Mouse (Mus musculus): ENCODE results near the gene Arpc4. TPM values are rescaled to one million over a fixed set of nuclear protein-coding genes. Genes with fewer than 3 reads are reported as not detected.

Arpc4 gene
- polyA plus RNA-seq, 1 experiment: 14.9 TPM

GRCm38 (mm10) chr6:113438721-113439430 lies 61.0 kb downstream of the Arpc4 start:
- no peak overlapping the region for H3K4me3 ChIP-seq (replicated peaks)
- no peak; the same call in 2 of the 3 replicates for TF ChIP-seq TAL1 (IDR thresholded peaks at IDR 0.05; ENCODE audit: low read length)
- TF ChIP-seq GATA1 (IDR thresholded peaks at IDR 0.05; ENCODE audit: low read length): no peak
- no peaks in the 10 kb centered on the region for H3K27me3 ChIP-seq (ENCODE audit: control insufficient read depth)
- H3K9me3 ChIP-seq (ENCODE audit: control insufficient read depth, low read length): no peaks in the 10 kb centered on the region
- H3K36me3 ChIP-seq (ENCODE audit: control insufficient read depth): no peaks in the 10 kb centered on the region
- peaks cover 19% of the 10 kb centered on the region for H3K4me1 ChIP-seq (ENCODE audit: control insufficient read depth)

Other genes starting within 250 kb of the Arpc4 start
- 0.01 TPM in 1 of 2 replicates, not detected in the other for gene Lhfpl4, start 182.7 kb upstream of the Arpc4 start, polyA plus RNA-seq (2012)
- gene Mtmr14, start 140.3 kb upstream of the Arpc4 start, polyA plus RNA-seq (2012): 11.4 and 14.2 TPM in 2 replicates
- gene Cpne9, start 95.8 kb upstream of the Arpc4 start, polyA plus RNA-seq (2012): 0.02 and 0.03 TPM in 2 replicates
- 6.0 and 6.8 TPM in 2 replicates for gene Brpf1, start 71.0 kb upstream of the Arpc4 start, polyA plus RNA-seq (2012)
- 0.56 and 0.83 TPM in 2 replicates for gene Ogg1, start 51.1 kb upstream of the Arpc4 start, polyA plus RNA-seq (2012)
- 0.19 and 0.31 TPM in 2 replicates for gene Camk1, start 34.1 kb upstream of the Arpc4 start, polyA plus RNA-seq (2012)
- 13.9 and 15.1 TPM in 2 replicates for gene Tada3, start 232 bp upstream of the Arpc4 start, polyA plus RNA-seq (2012)
- gene Ttll3, start 11.1 kb downstream of the Arpc4 start, polyA plus RNA-seq (2012): 0.16 and 0.34 TPM in 2 replicates
- gene Rpusd3, start 41.2 kb downstream of the Arpc4 start, polyA plus RNA-seq (2012): 9.0 and 14.6 TPM in 2 replicates
- not detected in 2 replicates for gene Cidec, start 57.6 kb downstream of the Arpc4 start, polyA plus RNA-seq (2012)
- 0.23 and 0.38 TPM in 2 replicates for gene Jagn1, start 64.5 kb downstream of the Arpc4 start, polyA plus RNA-seq (2012)
- not detected in 2 replicates for gene Il17re, start 80.4 kb downstream of the Arpc4 start, polyA plus RNA-seq (2012)
- gene Il17rc, start 93.3 kb downstream of the Arpc4 start, polyA plus RNA-seq (2012): not detected in 2 replicates
- gene Creld1, start 105.2 kb downstream of the Arpc4 start, polyA plus RNA-seq (2012): 0.38 and 0.61 TPM in 2 replicates
- gene Prrt3, start 123.8 kb downstream of the Arpc4 start, polyA plus RNA-seq (2012): 0.02 TPM in 1 of 2 replicates, not detected in the other
- 2.4 and 2.6 TPM in 2 replicates for gene Emc3, start 153.5 kb downstream of the Arpc4 start, polyA plus RNA-seq (2012)
- 0.13 and 0.15 TPM in 2 replicates for gene Fancd2, start 153.6 kb downstream of the Arpc4 start, polyA plus RNA-seq (2012)
- gene Fancd2os, start 222.6 kb downstream of the Arpc4 start, polyA plus RNA-seq (2012): not detected in 2 replicates
- gene Brk1, start 226.7 kb downstream of the Arpc4 start, polyA plus RNA-seq (2012): 2.1 and 2.6 TPM in 2 replicates
- 0.15 and 0.21 TPM in 2 replicates for gene Vhl, start 245.8 kb downstream of the Arpc4 start, polyA plus RNA-seq (2012)